ENCODE assay signal across 13 mouse cellular contexts in the genomic region with DNA sequence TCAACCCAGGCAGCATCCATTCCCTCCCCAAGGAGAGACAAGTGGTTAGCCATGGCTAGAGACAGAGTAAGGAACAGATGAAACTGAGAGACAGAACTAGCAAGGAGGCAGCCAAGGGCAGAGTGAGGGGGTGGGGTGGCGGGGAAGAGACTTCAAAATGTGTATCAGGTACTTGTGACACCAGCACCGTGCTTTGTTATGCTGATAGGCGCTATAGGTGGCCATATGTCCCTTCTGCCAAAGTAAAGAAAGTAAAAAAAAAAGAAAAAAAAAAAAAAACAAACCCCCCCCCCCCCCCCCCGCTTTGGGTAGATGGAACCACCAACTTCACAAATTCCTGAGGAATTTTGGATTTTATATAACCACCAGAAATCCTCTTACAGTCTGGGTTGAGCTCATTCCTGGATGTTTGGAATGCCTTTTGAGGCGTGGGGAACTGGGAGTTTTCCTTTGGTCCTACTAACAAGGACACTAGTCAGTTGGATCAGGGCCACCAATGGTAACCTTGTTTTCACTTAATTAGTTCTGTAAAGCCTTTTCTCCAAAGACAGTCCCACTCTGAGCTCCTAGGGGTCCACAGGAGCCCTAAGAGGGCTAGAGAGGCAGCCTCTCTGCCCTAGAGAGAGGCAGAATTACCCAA. TPM values are rescaled to one million over a fixed set of nuclear protein-coding genes. Genes with fewer than 3 reads are reported as not detected.
DNase-seq lines count a peak whose midpoint lies in the region; ATAC-seq and TF ChIP-seq lines count a peak whose summit lies in the region.
"Had no signal": no experiment of that assay in that cellular context is flagged by ENCODE, and none has a peak within 500 bp of the region (broad histone marks: within the 10 kb centered on the region; RNA-seq: fewer than 3 reads in every experiment).

No protein-coding gene starts in this region.

- no peak overlapping the region for H3K4me3 ChIP-seq in heart, embryonic 15.5 days
- no peak overlapping the region for H3K4me3 ChIP-seq in stomach, embryonic 15.5 days (replicated peaks)
- H3K4me3 ChIP-seq in stomach, postnatal 0 days (ENCODE audit: low read depth, low read length) = no peak overlapping the region
- H3K4me3 ChIP-seq in intestine, postnatal 0 days (ENCODE audit: low read depth, low read length) = no peak overlapping the region
- no peak overlapping the region for H3K4me3 ChIP-seq in forebrain, embryonic 12.5 days (replicated peaks)
- H3K4me3 ChIP-seq: embryonic facial prominence, embryonic 13.5 days; midbrain, embryonic 13.5 days; neural tube, embryonic 13.5 days had no signal

- peak overlapping the region; percentile 8; the same call in 1 of the 2 replicates for H3K4me2 ChIP-seq in heart, embryonic 15.5 days
- no peak overlapping the region for H3K4me2 ChIP-seq in stomach, embryonic 15.5 days
- H3K4me2 ChIP-seq in stomach, postnatal 0 days (replicated peaks; ENCODE audit: low read depth) = no peak overlapping the region
- H3K4me2 ChIP-seq in intestine, postnatal 0 days (replicated peaks; ENCODE audit: low read depth) = peak overlapping the region; percentile 30; the same call in 1 of the 2 replicates
- H3K4me2 ChIP-seq in forebrain, embryonic 12.5 days = no peak overlapping the region
- H3K4me2 ChIP-seq: embryonic facial prominence, embryonic 13.5 days; midbrain, embryonic 13.5 days; neural tube, embryonic 13.5 days had no signal

- DNase-seq in heart, postnatal 10 days = no peak
- DNase-seq in stomach, postnatal 0 days (ENCODE audit: low spot score) = no peak
- DNase-seq in cerebellum, postnatal 10 days = no peak
- DNase-seq: cerebellum, adult 11-12 months had no signal

- no peaks in the 10 kb centered on the region for H3K27me3 ChIP-seq in heart, embryonic 15.5 days
- H3K27me3 ChIP-seq in stomach, embryonic 15.5 days (replicated peaks) = no peaks in the 10 kb centered on the region
- no peaks in the 10 kb centered on the region for H3K27me3 ChIP-seq in stomach, postnatal 0 days (ENCODE audit: control insufficient read depth, insufficient read depth, low read length)
- H3K27me3 ChIP-seq in intestine, postnatal 0 days (replicated peaks; ENCODE audit: control insufficient read depth, insufficient read depth, low read length) = peaks cover 19% of the 10 kb centered on the region
- H3K27me3 ChIP-seq in forebrain, embryonic 12.5 days = no peaks in the 10 kb centered on the region
- H3K27me3 ChIP-seq: CH12.LX; embryonic facial prominence, embryonic 13.5 days; midbrain, embryonic 13.5 days; neural tube, embryonic 13.5 days had no signal

- ATAC-seq in heart, embryonic 15.5 days (replicated peaks; ENCODE audit: insufficient number of reproducible peaks, insufficient read depth, low FRiP score, low read depth) = no peak
- no peak; the same call in 1 of the 2 replicates for ATAC-seq in stomach, embryonic 15.5 days (ENCODE audit: insufficient read depth, low FRiP score, low read depth)
- ATAC-seq in stomach, postnatal 0 days (ENCODE audit: low FRiP score, low TSS enrichment) = no peak
- no peak for ATAC-seq in intestine, postnatal 0 days
- ATAC-seq in forebrain, embryonic 12.5 days (ENCODE audit: low FRiP score) = no peak
- ATAC-seq: hindbrain, postnatal 0 days; midbrain, embryonic 13.5 days had no signal

- H3K9ac ChIP-seq in heart, embryonic 15.5 days = no peak overlapping the region
- no peak overlapping the region for H3K9ac ChIP-seq in stomach, embryonic 15.5 days
- no peak overlapping the region for H3K9ac ChIP-seq in stomach, postnatal 0 days (ENCODE audit: low read length)
- no peak overlapping the region for H3K9ac ChIP-seq in intestine, postnatal 0 days (ENCODE audit: low read depth, low read length)
- H3K9ac ChIP-seq in forebrain, embryonic 12.5 days = no peak overlapping the region
- H3K9ac ChIP-seq: embryonic facial prominence, embryonic 13.5 days; midbrain, embryonic 13.5 days; neural tube, embryonic 13.5 days had no signal

- intact Hi-C loops in heart, postnatal 10 days (cut with DNase I) = no loop called here

- H3K9me3 ChIP-seq in heart, embryonic 15.5 days (replicated peaks) = no peaks in the 10 kb centered on the region
- no peaks in the 10 kb centered on the region for H3K9me3 ChIP-seq in stomach, embryonic 15.5 days
- no peaks in the 10 kb centered on the region for H3K9me3 ChIP-seq in stomach, postnatal 0 days (ENCODE audit: control insufficient read depth, low read length)
- no peaks in the 10 kb centered on the region for H3K9me3 ChIP-seq in intestine, postnatal 0 days (ENCODE audit: control insufficient read depth)
- H3K9me3 ChIP-seq in forebrain, embryonic 12.5 days = no peaks in the 10 kb centered on the region
- H3K9me3 ChIP-seq: embryonic facial prominence, embryonic 13.5 days; midbrain, embryonic 13.5 days; neural tube, embryonic 13.5 days had no signal

- no peak for TF ChIP-seq CTCF in stomach, postnatal 0 days (IDR thresholded peaks at IDR 0.05; ENCODE audit: low read depth)
- no peak for TF ChIP-seq CTCF in intestine, postnatal 0 days (IDR thresholded peaks at IDR 0.05; ENCODE audit: low read depth)

- H3K4me1 ChIP-seq in heart, embryonic 15.5 days (replicated peaks) = peaks cover 22% of the 10 kb centered on the region
- H3K4me1 ChIP-seq in stomach, embryonic 15.5 days = 0 out of 2 replicates have a peak, but pooled peaks cover 7% of the 10 kb centered on the region
- H3K4me1 ChIP-seq in stomach, postnatal 0 days (replicated peaks; ENCODE audit: control insufficient read depth, insufficient read depth) = no peaks in the 10 kb centered on the region
- peaks cover 6% of the 10 kb centered on the region; the same call in 1 of the 2 replicates for H3K4me1 ChIP-seq in intestine, postnatal 0 days (replicated peaks; ENCODE audit: control insufficient read depth, insufficient read depth, low read length)
- H3K4me1 ChIP-seq in forebrain, embryonic 12.5 days = peaks cover 4% of the 10 kb centered on the region; the same call in 1 of the 2 replicates
- H3K4me1 ChIP-seq: embryonic facial prominence, embryonic 13.5 days; neural tube, embryonic 13.5 days had no signal

- H3K27ac ChIP-seq in heart, embryonic 15.5 days = peak overlapping the region; percentile 46
- H3K27ac ChIP-seq in stomach, embryonic 15.5 days = peak overlapping the region; percentile 11; the same call in 1 of the 2 replicates
- no peak overlapping the region for H3K27ac ChIP-seq in stomach, postnatal 0 days (replicated peaks)
- no peak overlapping the region for H3K27ac ChIP-seq in intestine, postnatal 0 days (ENCODE audit: low read depth, low read length)
- H3K27ac ChIP-seq in forebrain, embryonic 12.5 days = no peak overlapping the region
- H3K27ac ChIP-seq: embryonic facial prominence, embryonic 13.5 days; hindbrain, postnatal 0 days; midbrain, embryonic 13.5 days; neural tube, embryonic 13.5 days had no signal

- H3K36me3 ChIP-seq in heart, embryonic 15.5 days = no peaks in the 10 kb centered on the region
- H3K36me3 ChIP-seq in stomach, embryonic 15.5 days = no peaks in the 10 kb centered on the region
- H3K36me3 ChIP-seq in stomach, postnatal 0 days (ENCODE audit: control insufficient read depth, insufficient read depth, low read length) = no peaks in the 10 kb centered on the region
- H3K36me3 ChIP-seq in intestine, postnatal 0 days (ENCODE audit: control insufficient read depth, insufficient read depth) = no peaks in the 10 kb centered on the region; the same call in 1 of the 2 replicates
- H3K36me3 ChIP-seq in forebrain, embryonic 12.5 days (replicated peaks) = no peaks in the 10 kb centered on the region
- H3K36me3 ChIP-seq: embryonic facial prominence, embryonic 13.5 days; midbrain, embryonic 13.5 days; neural tube, embryonic 13.5 days had no signal

- no peak for TF ChIP-seq EP300 in stomach, postnatal 0 days (optimal IDR thresholded peaks at IDR 0.05)

- 40% methylated on average over 5 of the region's 5 CpGs for WGBS in heart, embryonic 15.5 days
- 41% methylated on average over 5 of the region's 5 CpGs for WGBS in stomach, embryonic 15.5 days
- 52% methylated on average over 5 of the region's 5 CpGs for WGBS in stomach, postnatal 0 days
- WGBS in intestine, postnatal 0 days = 44% methylated on average over 5 of the region's 5 CpGs
- WGBS in forebrain, embryonic 12.5 days = 43% methylated on average over 5 of the region's 5 CpGs

RNA-seq across cellular contexts. Expression of a gene that starts 14.0 kb away (rescaled TPM):
- 54.2 and 67.6 TPM in 2 replicates for polyA plus RNA-seq in heart, embryonic 15.5 days (2015; fragmentation: Nextera tagmentation; extraction: Ambion mirVana)
- total RNA-seq in heart, postnatal 10 days (2021) = 100 to 1,000 TPM; 290 to 296 TPM
- polyA plus RNA-seq in stomach, embryonic 15.5 days (2015; fragmentation: Nextera tagmentation; extraction: Ambion mirVana) = 60.7 and 68.0 TPM in 2 replicates
- polyA plus RNA-seq in stomach, postnatal 0 days (2015; fragmentation: Nextera tagmentation; extraction: Ambion mirVana) = 69.9 and 71.5 TPM in 2 replicates
- polyA plus RNA-seq in intestine, postnatal 0 days (2015; fragmentation: Nextera tagmentation; extraction: Ambion mirVana) = 277 and 284 TPM in 2 replicates
- polyA plus RNA-seq in forebrain, embryonic 12.5 days (2016; fragmentation: Nextera tagmentation; extraction: Ambion mirVana) = 52.5 and 58.0 TPM in 2 replicates

RNA-seq across cellular contexts. Expression of a gene that starts 46.5 kb away (rescaled TPM):
- polyA plus RNA-seq in heart, embryonic 15.5 days (2015; fragmentation: Nextera tagmentation; extraction: Ambion mirVana) = 202 and 247 TPM in 2 replicates
- total RNA-seq in heart, postnatal 10 days (2021) = 100 to 1,000 TPM; 120 to 122 TPM
- 289 and 316 TPM in 2 replicates for polyA plus RNA-seq in stomach, embryonic 15.5 days (2015; fragmentation: Nextera tagmentation; extraction: Ambion mirVana)
- polyA plus RNA-seq in stomach, postnatal 0 days (2015; fragmentation: Nextera tagmentation; extraction: Ambion mirVana) = 148 TPM in 2 replicates
- 141 and 148 TPM in 2 replicates for polyA plus RNA-seq in intestine, postnatal 0 days (2015; fragmentation: Nextera tagmentation; extraction: Ambion mirVana)
- polyA plus RNA-seq in forebrain, embryonic 12.5 days (2016; fragmentation: Nextera tagmentation; extraction: Ambion mirVana) = 326 and 329 TPM in 2 replicates

RNA-seq across cellular contexts. Expression of a gene that starts 59.2 kb away (rescaled TPM):
- 114 and 160 TPM in 2 replicates for polyA plus RNA-seq in heart, embryonic 15.5 days (2015; fragmentation: Nextera tagmentation; extraction: Ambion mirVana)
- 10 to 100 TPM; 41.6 to 42.7 TPM for total RNA-seq in heart, postnatal 10 days (2021)
- polyA plus RNA-seq in stomach, embryonic 15.5 days (2015; fragmentation: Nextera tagmentation; extraction: Ambion mirVana) = 348 and 423 TPM in 2 replicates
- polyA plus RNA-seq in stomach, postnatal 0 days (2015; fragmentation: Nextera tagmentation; extraction: Ambion mirVana) = 636 and 675 TPM in 2 replicates
- polyA plus RNA-seq in intestine, postnatal 0 days (2015; fragmentation: Nextera tagmentation; extraction: Ambion mirVana) = 1,208 and 1,296 TPM in 2 replicates
- 118 and 120 TPM in 2 replicates for polyA plus RNA-seq in forebrain, embryonic 12.5 days (2016; fragmentation: Nextera tagmentation; extraction: Ambion mirVana)

Comparison
In these comparisons a context has a peak if more than half of its experiments do, and no peak if none do; other contexts are left out.
1. H3K27ac ChIP-seq: peak in heart, embryonic 15.5 days (single experiment) and stomach, embryonic 15.5 days (single experiment); none in stomach, postnatal 0 days (single experiment), intestine, postnatal 0 days (single experiment) and forebrain, embryonic 12.5 days (single experiment).
2. H3K4me2 ChIP-seq: peak in heart, embryonic 15.5 days (single experiment) and intestine, postnatal 0 days (single experiment); none in stomach, embryonic 15.5 days (single experiment), stomach, postnatal 0 days (single experiment) and forebrain, embryonic 12.5 days (single experiment).